In genomic region chr13:41357161-41357560, GRCm38 (mm10) we compare ENCODE assay signal across 8 mouse cellular contexts.
DNase-seq lines count a peak whose midpoint lies in the region; ATAC-seq and TF ChIP-seq lines count a peak whose summit lies in the region.

No protein-coding gene starts in this region.

- no peak for TF ChIP-seq CTCF in layer of hippocampus, adult 2 months (conservative IDR thresholded peaks at IDR 0.05)
- TF ChIP-seq CTCF in hindbrain, postnatal 0 days (IDR thresholded peaks at IDR 0.05; ENCODE audit: low read depth) = no peak

- peaks cover 92% of the 10 kb centered on the region for H3K4me1 ChIP-seq in forebrain, embryonic 10.5 days
- H3K4me1 ChIP-seq in hindbrain, postnatal 0 days (ENCODE audit: insufficient read depth, low read length) = peaks cover 8% of the 10 kb centered on the region
- H3K4me1 ChIP-seq in neural tube, embryonic 13.5 days (replicated peaks) = peaks cover 78% of the 10 kb centered on the region

- DNase-seq in layer of hippocampus, adult 2 months (ENCODE audit: low spot score in 2 of 2) = no peak
- no peak for DNase-seq in layer of hippocampus, postnatal 10 days (ENCODE audit: low spot score in 2 of 2)
- DNase-seq in forebrain, embryonic 10.5 days (ENCODE audit: extremely low spot score, low spot score) = no peak
- no peak for DNase-seq in hindbrain, postnatal 0 days (ENCODE audit: low spot score)
- no peak for DNase-seq in urinary bladder, adult 18-20 months (ENCODE audit: low spot score in 2 of 2)
- no peak for DNase-seq in spleen, postnatal 14 days (ENCODE audit: low spot score in 2 of 2)
- no peak for DNase-seq in adrenal gland, postnatal 10 days

- no peaks in the 10 kb centered on the region for H3K9me3 ChIP-seq in forebrain, embryonic 10.5 days
- H3K9me3 ChIP-seq in hindbrain, postnatal 0 days (ENCODE audit: low read length) = no peaks in the 10 kb centered on the region
- H3K9me3 ChIP-seq in neural tube, embryonic 13.5 days = no peaks in the 10 kb centered on the region

- peak overlapping the region; percentile 92 for H3K4me3 ChIP-seq in layer of hippocampus, adult 2 months
- H3K4me3 ChIP-seq in forebrain, embryonic 10.5 days = peak overlapping the region; percentile 73
- peak overlapping the region; percentile 69 for H3K4me3 ChIP-seq in hindbrain, postnatal 0 days (ENCODE audit: low read length)
- H3K4me3 ChIP-seq in neural tube, embryonic 13.5 days = peak overlapping the region; percentile 70

- H3K27ac ChIP-seq in layer of hippocampus, adult 2 months = peak overlapping the region; percentile 90
- H3K27ac ChIP-seq in forebrain, embryonic 10.5 days = no peak overlapping the region; the same call in 1 of the 2 replicates
- H3K27ac ChIP-seq in hindbrain, postnatal 0 days = no peak overlapping the region
- no peak overlapping the region for H3K27ac ChIP-seq in neural tube, embryonic 13.5 days (replicated peaks)

- H3K27me3 ChIP-seq in forebrain, embryonic 10.5 days (ENCODE audit: poor library complexity, severe bottlenecking) = peaks cover 7% of the 10 kb centered on the region
- H3K27me3 ChIP-seq in hindbrain, postnatal 0 days (ENCODE audit: insufficient read depth, low read length) = no peaks in the 10 kb centered on the region
- H3K27me3 ChIP-seq in neural tube, embryonic 13.5 days = no peaks in the 10 kb centered on the region

- 80% methylated on average over 4 of the region's 4 CpGs for WGBS in forebrain, embryonic 10.5 days
- WGBS in hindbrain, postnatal 0 days = 55% methylated on average over 4 of the region's 4 CpGs
- WGBS in neural tube, embryonic 13.5 days = 30% methylated on average over 4 of the region's 4 CpGs

- peak overlapping the region; percentile 72; the same call in 1 of the 2 replicates for H3K9ac ChIP-seq in hindbrain, postnatal 0 days (replicated peaks; ENCODE audit: low read length)
- peak overlapping the region; percentile 80 for H3K9ac ChIP-seq in neural tube, embryonic 13.5 days

- ATAC-seq in hindbrain, postnatal 0 days = no peak
- ATAC-seq in neural tube, embryonic 13.5 days (ENCODE audit: low read depth) = no peak

- peak overlapping the region; percentile 72 for H3K4me2 ChIP-seq in hindbrain, postnatal 0 days (ENCODE audit: low read depth, low read length)
- H3K4me2 ChIP-seq in neural tube, embryonic 13.5 days = peak overlapping the region; percentile 85

- no peaks in the 10 kb centered on the region for H3K36me3 ChIP-seq in forebrain, embryonic 10.5 days (replicated peaks)
- no peaks in the 10 kb centered on the region for H3K36me3 ChIP-seq in hindbrain, postnatal 0 days (ENCODE audit: insufficient read depth, low read length)
- H3K36me3 ChIP-seq in neural tube, embryonic 13.5 days = no peaks in the 10 kb centered on the region
